Mouse (Mus musculus) sigmoid colon, adult 10 weeks (tissue): ENCODE measurements around the gene Elof1. TPM values are rescaled to one million over a fixed set of nuclear protein-coding genes. Genes with fewer than 3 reads are reported as not detected.

ENCODE experiments used
- polyA plus RNA-seq: library from polyadenylated mRNA; stranded (reverse); fragments of 350-450 nt; fragmentation: Illumina TruSeq; extraction: RNeasy Lipid Tissue Mini Kit (QIAGEN cat#74804); gene quantifications from one replicate; pipeline ENCODE4 v1.2.3, GENCODE M21; 2014; ENCODE audit warnings: low read depth, low replicate concordance

Elof1 gene
- polyA plus RNA-seq = 5.2 TPM

DNA sequence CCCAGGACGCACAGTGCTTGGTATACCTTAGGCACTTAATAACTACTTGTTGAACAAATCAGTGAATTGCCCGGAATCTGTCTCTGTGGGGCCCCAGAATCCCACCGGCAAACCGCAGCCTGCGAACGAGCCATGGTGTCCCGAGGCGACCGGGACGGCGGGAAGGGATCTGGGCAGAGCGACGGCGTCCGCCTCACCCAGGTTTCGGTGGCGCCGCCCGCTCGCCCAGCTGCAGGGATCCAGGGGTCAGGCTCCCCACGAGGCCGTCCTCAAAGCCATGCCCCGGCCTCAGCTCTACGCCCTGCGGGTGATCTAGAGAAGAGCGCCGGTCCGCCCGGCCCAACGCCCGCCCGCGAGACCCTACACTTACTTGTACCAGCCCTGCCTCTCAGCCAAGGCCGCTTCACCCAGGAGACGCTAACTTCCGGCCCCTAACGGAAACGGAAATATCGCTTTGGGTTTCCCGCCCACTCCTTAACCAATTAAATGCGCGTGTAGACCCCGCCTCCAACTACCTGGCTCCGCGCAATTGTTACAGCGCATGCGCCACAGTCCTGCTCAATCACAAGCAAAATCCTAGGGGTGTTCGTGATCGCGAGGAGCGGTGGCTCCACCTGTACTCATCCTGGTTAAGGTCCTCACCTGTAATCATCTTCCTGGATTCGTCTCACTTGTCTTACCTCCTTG, at the start of gene Elof1:
Gene Elof1 (minus strand): TSS at position 433 of the 687 bp plus-strand sequence.

GRCm38 (mm10) chr9:22156497-22157245, 39.7 kb upstream of the Elof1 start, which contains the start of gene Pigyl:
Gene Pigyl, plus strand, starts transcription at chr9:22156846.

GRCm38 (mm10) chr9:22135644-22136390, 18.8 kb upstream of the Elof1 start, which contains the start of gene Acp5:
Gene Acp5, minus strand, starts transcription at chr9:22135711.

GRCm38 (mm10) chr9:22098993-22099696, 17.8 kb downstream of the Elof1 start, which contains the start of gene Cnn1:
Gene Cnn1, plus strand, starts transcription at chr9:22099216.

GRCm38 (mm10) chr9:22085022-22085834, 31.7 kb downstream of the Elof1 start, which contains the start of gene Ecsit:
Gene Ecsit, minus strand, starts transcription at chr9:22085438.

GRCm38 (mm10) chr9:22070791-22071573, 46.0 kb downstream of the Elof1 start, which contains the start of the genes Gm49318 and Zfp653:
Gene Gm49318, minus strand, starts transcription at chr9:22071259.
Gene Zfp653, minus strand, starts transcription at chr9:22071376.

Other genes with a start within 250 kb of the Elof1 start
- 24.2 TPM for gene Rab3d, start 199.0 kb downstream of the Elof1 start, polyA plus RNA-seq
- 0.91 TPM for gene Ccdc159, start 189.7 kb downstream of the Elof1 start, polyA plus RNA-seq
- 1.8 TPM for gene Tmem205, start 189.6 kb downstream of the Elof1 start, polyA plus RNA-seq
- 0.32 TPM for gene Plppr2, start 180.1 kb downstream of the Elof1 start, polyA plus RNA-seq
- 4.6 TPM for gene Swsap1, start 161.4 kb downstream of the Elof1 start, polyA plus RNA-seq
- gene Epor, start 153.7 kb downstream of the Elof1 start, polyA plus RNA-seq = not detected
- gene Rgl3, start 127.7 kb downstream of the Elof1 start, polyA plus RNA-seq = 0.63 TPM
- gene Ccdc151, start 114.5 kb downstream of the Elof1 start, polyA plus RNA-seq = not detected
- 7.0 TPM for gene Prkcsh, start 114.4 kb downstream of the Elof1 start, polyA plus RNA-seq
- gene Elavl3, start 65.1 kb downstream of the Elof1 start, polyA plus RNA-seq = 0.85 TPM
- gene Gm49318, start 45.9 kb downstream of the Elof1 start, polyA plus RNA-seq = not detected
- gene Zfp653, start 45.8 kb downstream of the Elof1 start, polyA plus RNA-seq = 0.19 TPM
- 2.6 TPM for gene Ecsit, start 31.7 kb downstream of the Elof1 start, polyA plus RNA-seq
- 819 TPM for gene Cnn1, start 18.0 kb downstream of the Elof1 start, polyA plus RNA-seq
- gene Acp5, start 18.5 kb upstream of the Elof1 start, polyA plus RNA-seq = 16.7 TPM
- 3.3 TPM for gene Pigyl, start 39.7 kb upstream of the Elof1 start, polyA plus RNA-seq
- 0.13 TPM for gene Zfp872, start 70.9 kb upstream of the Elof1 start, polyA plus RNA-seq
- gene Zfp809, start 108.5 kb upstream of the Elof1 start, polyA plus RNA-seq = 81.4 TPM
- 8.6 TPM for gene Zfp599, start 142.7 kb upstream of the Elof1 start, polyA plus RNA-seq
- gene Zfp810, start 190.5 kb upstream of the Elof1 start, polyA plus RNA-seq = 24.0 TPM